ENCODE assay signal across 7 mouse cellular contexts in the genomic region with DNA sequence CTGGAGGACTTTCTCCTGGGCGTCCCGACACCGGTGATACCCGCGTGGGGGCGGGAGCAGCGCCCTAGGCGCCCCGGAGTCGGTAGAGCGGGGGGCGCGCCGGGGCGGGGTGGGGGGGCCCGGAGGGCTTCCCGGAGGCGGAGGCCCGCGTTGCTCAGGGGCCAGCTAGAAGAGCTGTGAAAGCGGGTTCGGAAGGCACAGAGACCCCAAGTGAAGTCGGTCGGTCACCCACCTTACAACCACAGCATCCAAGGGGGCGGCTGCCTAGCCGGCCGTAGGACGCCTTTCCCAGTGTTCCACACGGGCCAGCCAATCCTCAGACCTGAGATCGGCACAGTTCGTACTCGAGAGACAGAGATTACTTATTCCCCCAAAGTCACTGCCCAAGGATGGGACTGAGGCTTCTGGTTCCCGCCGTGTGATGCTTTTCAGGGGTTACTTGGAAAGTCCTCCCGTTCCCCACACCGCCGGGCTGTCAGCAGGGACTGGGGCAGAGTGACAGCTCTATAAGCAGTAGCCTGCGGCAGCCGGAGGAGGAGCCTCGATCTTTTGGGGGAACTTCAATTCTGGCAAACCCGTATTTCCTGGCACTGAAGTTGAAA. TPM values are rescaled to one million over a fixed set of nuclear protein-coding genes. Genes with fewer than 3 reads are reported as not detected.
A peak's percentile ranks its signal among the peaks of the same experiment; 100 is the strongest.
DNase-seq lines count a peak whose midpoint lies in the region; ATAC-seq and TF ChIP-seq lines count a peak whose summit lies in the region.

No protein-coding gene starts in this region.

- peak overlapping the region; percentile 70 for H3K4me2 ChIP-seq in intestine, embryonic 16.5 days (ENCODE audit: low read depth, low read length)
- H3K4me2 ChIP-seq in limb, embryonic 11.5 days (ENCODE audit: low read depth, severe bottlenecking) = peak overlapping the region; percentile 81
- peak overlapping the region; percentile 57 for H3K4me2 ChIP-seq in midbrain, embryonic 12.5 days (replicated peaks)

- peak overlapping the region; percentile 93 for H3K27ac ChIP-seq in intestine, embryonic 16.5 days (ENCODE audit: low read length)
- H3K27ac ChIP-seq in limb, embryonic 11.5 days (replicated peaks; ENCODE audit: low read depth, low read length) = peak overlapping the region; percentile 76
- H3K27ac ChIP-seq in midbrain, embryonic 12.5 days (replicated peaks) = peak overlapping the region; percentile 90
- H3K27ac ChIP-seq in small intestine, adult 2 months (ENCODE audit: insufficient read depth, low read depth, low read length) = peak overlapping the region; percentile 73

- peak overlapping the region; percentile 99 for H3K4me3 ChIP-seq in intestine, embryonic 16.5 days (ENCODE audit: low read length)
- H3K4me3 ChIP-seq in limb, embryonic 11.5 days (ENCODE audit: low read depth, low read length) = peak overlapping the region; percentile 65
- H3K4me3 ChIP-seq in midbrain, embryonic 12.5 days = peak overlapping the region; percentile 97
- peak overlapping the region; percentile 79 for H3K4me3 ChIP-seq in small intestine, adult 2 months (ENCODE audit: low read depth, low read length)

- ATAC-seq in intestine, embryonic 16.5 days = peak; percentile 52
- ATAC-seq in limb, embryonic 11.5 days (ENCODE audit: insufficient number of reproducible peaks, low FRiP score, low TSS enrichment, low read depth) = peak; percentile 31
- ATAC-seq in midbrain, embryonic 12.5 days (ENCODE audit: low FRiP score, low read depth) = peak; percentile 55

- WGBS in intestine, embryonic 16.5 days = 1% methylated on average over 40 of the region's 41 CpGs
- under 1% methylated on average over 41 of the region's 41 CpGs for WGBS in limb, embryonic 11.5 days
- under 1% methylated on average over 40 of the region's 41 CpGs for WGBS in midbrain, embryonic 12.5 days
- WGBS in small intestine, adult 2 months = under 1% methylated on average over 41 of the region's 41 CpGs

- H3K4me1 ChIP-seq in intestine, embryonic 16.5 days (ENCODE audit: control insufficient read depth, insufficient read depth, low read length) = peaks cover 20% of the 10 kb centered on the region
- H3K4me1 ChIP-seq in limb, embryonic 11.5 days (ENCODE audit: control insufficient read depth, insufficient read depth, low read length) = peaks cover 8% of the 10 kb centered on the region
- H3K4me1 ChIP-seq in midbrain, embryonic 12.5 days = peaks cover 18% of the 10 kb centered on the region
- H3K4me1 ChIP-seq in small intestine, adult 2 months (ENCODE audit: control insufficient read depth, insufficient read depth, insufficient read length, low read length) = peaks cover 2% of the 10 kb centered on the region; the same call in 1 of the 2 replicates

- H3K36me3 ChIP-seq in intestine, embryonic 16.5 days (ENCODE audit: control insufficient read depth, insufficient read depth, low read length) = 0 out of 2 replicates have a peak, but pooled peaks cover 5% of the 10 kb centered on the region
- peaks cover 5% of the 10 kb centered on the region for H3K36me3 ChIP-seq in limb, embryonic 11.5 days (ENCODE audit: control insufficient read depth, insufficient read depth, low read length)
- H3K36me3 ChIP-seq in midbrain, embryonic 12.5 days = peaks cover 21% of the 10 kb centered on the region
- H3K36me3 ChIP-seq in small intestine, adult 2 months (ENCODE audit: control insufficient read depth, insufficient read depth, low read length) = peaks cover 14% of the 10 kb centered on the region

- peak; percentile 59 to 60 for DNase-seq in adrenal gland, adult 18-20 months (ENCODE audit: low spot score in 2 of 2)
- DNase-seq in embryo, embryonic 10.5 days (ENCODE audit: low spot score) = peak; percentile 77
- peak; percentile 36 to 66 for DNase-seq in gastrocnemius, postnatal 4 days (ENCODE audit: low spot score in 2 of 2)
- peak; percentile 80 for DNase-seq in limb, embryonic 11.5 days (ENCODE audit: low spot score)

- no peak for TF ChIP-seq POLR2A in small intestine, adult 2 months (IDR thresholded peaks at IDR 0.05; ENCODE audit: low read depth, low read length)

- H3K27me3 ChIP-seq in intestine, embryonic 16.5 days (replicated peaks; ENCODE audit: control insufficient read depth, insufficient read depth, low read length) = no peaks in the 10 kb centered on the region
- H3K27me3 ChIP-seq in limb, embryonic 11.5 days (ENCODE audit: control insufficient read depth, insufficient read depth, low read length) = no peaks in the 10 kb centered on the region
- H3K27me3 ChIP-seq in midbrain, embryonic 12.5 days = no peaks in the 10 kb centered on the region
- H3K27me3 ChIP-seq in small intestine, adult 2 months (ENCODE audit: control insufficient read depth, insufficient read depth, low read length) = no peaks in the 10 kb centered on the region

- TF ChIP-seq CTCF in small intestine, adult 2 months (IDR thresholded peaks at IDR 0.05; ENCODE audit: extremely low read depth, insufficient read length, insufficient replicate concordance, low read depth, low read length) = no peak

- peak overlapping the region; percentile 100 for H3K9ac ChIP-seq in intestine, embryonic 16.5 days (ENCODE audit: low read depth, low read length)
- H3K9ac ChIP-seq in limb, embryonic 11.5 days (ENCODE audit: low read length) = peak overlapping the region; percentile 84
- H3K9ac ChIP-seq in midbrain, embryonic 12.5 days (replicated peaks) = peak overlapping the region; percentile 98

- no peaks in the 10 kb centered on the region for H3K9me3 ChIP-seq in intestine, embryonic 16.5 days (ENCODE audit: control insufficient read depth, low read length)
- H3K9me3 ChIP-seq in limb, embryonic 11.5 days (ENCODE audit: control insufficient read depth, low read length) = no peaks in the 10 kb centered on the region
- no peaks in the 10 kb centered on the region for H3K9me3 ChIP-seq in midbrain, embryonic 12.5 days

RNA-seq across cellular contexts. Expression of a gene that starts 0.8 kb away (rescaled TPM):
- total RNA-seq in adrenal gland, adult 18-20 months (2021) = 10 to 100 TPM; 18.1 to 19.6 TPM
- total RNA-seq in gastrocnemius, postnatal 4 days (2021) = 10 to 100 TPM; 18.6 to 20.0 TPM
- 39.2 and 41.8 TPM in 2 replicates for polyA plus RNA-seq in intestine, embryonic 16.5 days (2015; fragmentation: Nextera tagmentation; extraction: Ambion mirVana)
- polyA plus RNA-seq in limb, embryonic 11.5 days (2014; fragmentation: Nextera tagmentation; extraction: Ambion mirVana) = 67.8 and 68.1 TPM in 2 replicates
- polyA plus RNA-seq in midbrain, embryonic 12.5 days (2016; fragmentation: Nextera tagmentation; extraction: Ambion mirVana) = 63.4 and 65.4 TPM in 2 replicates
- 3.9 and 7.4 TPM in 2 replicates for polyA plus RNA-seq in small intestine, adult 2 months (2012; rRNA removed)

RNA-seq across cellular contexts. Expression of a gene that starts 29.9 kb away (rescaled TPM):
- 10 to 100 TPM; 40.7 to 40.9 TPM for total RNA-seq in adrenal gland, adult 18-20 months (2021)
- total RNA-seq in gastrocnemius, postnatal 4 days (2021) = 10 to 100 TPM; 15.8 to 17.8 TPM
- polyA plus RNA-seq in intestine, embryonic 16.5 days (2015; fragmentation: Nextera tagmentation; extraction: Ambion mirVana) = 6.6 and 7.9 TPM in 2 replicates
- 24.3 and 29.1 TPM in 2 replicates for polyA plus RNA-seq in limb, embryonic 11.5 days (2014; fragmentation: Nextera tagmentation; extraction: Ambion mirVana)
- polyA plus RNA-seq in midbrain, embryonic 12.5 days (2016; fragmentation: Nextera tagmentation; extraction: Ambion mirVana) = 51.2 and 58.0 TPM in 2 replicates
- 1.4 and 1.7 TPM in 2 replicates for polyA plus RNA-seq in small intestine, adult 2 months (2012; rRNA removed)

Comparison
In these comparisons a context has a peak if more than half of its experiments do, and no peak if none do; other contexts are left out.
1. Peak in every context shown above with its lines: DNase-seq, ATAC-seq, H3K4me3 ChIP-seq and H3K27ac ChIP-seq.